Mouse (Mus musculus) thymus, postnatal 4 days (tissue): Measurements from ENCODE around the gene Pan3.
A peak's percentile ranks its signal among the peaks of the same experiment; 100 is the strongest.

Source experiments
- DNase-seq: peaks from one replicate; pipeline ENCODE4 v3.0.0; 2021

Pan3 gene

DNA sequence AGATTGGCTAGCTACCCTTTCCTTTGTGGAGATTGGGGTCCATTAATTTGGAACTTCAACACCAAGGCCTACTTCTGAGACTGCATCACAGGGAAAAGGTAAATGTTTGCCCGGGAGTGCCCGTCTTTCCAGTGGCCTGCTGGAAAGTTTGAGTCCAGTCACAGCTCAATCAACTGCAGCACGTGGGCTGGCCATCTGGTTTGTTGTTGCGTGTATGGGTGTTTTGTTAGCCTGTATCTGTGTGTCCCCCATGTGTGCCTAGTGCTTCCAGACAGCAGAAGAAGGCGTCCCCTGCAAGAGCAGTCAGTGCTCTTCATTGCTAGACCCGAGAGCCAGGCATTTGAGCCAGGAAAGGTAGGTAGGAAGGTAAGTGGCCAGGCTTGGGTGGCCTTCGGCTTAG, 135.5 kb downstream of the Pan3 start:
- no peak for DNase-seq

DNA sequence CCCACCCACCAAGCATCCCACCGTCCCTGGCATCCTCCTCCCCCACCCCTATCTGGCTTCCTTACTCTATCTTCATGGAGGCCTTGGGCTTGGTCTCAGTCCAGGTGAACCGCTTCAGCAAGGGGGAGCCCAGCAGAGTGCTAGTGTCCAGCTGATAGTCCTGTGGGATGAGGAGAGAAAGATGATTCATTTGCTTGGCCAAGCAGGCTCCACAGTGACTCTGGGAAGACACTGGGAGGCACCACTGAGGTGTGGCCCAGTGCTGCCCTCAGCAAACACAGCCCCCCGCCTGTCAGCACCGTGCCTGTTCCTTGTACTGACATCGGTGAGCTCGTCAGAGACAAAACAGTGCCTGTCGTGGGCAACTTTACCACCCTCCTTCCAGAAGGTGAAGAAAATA, 136.4 kb downstream of the Pan3 start:
- DNase-seq: no peak

DNA sequence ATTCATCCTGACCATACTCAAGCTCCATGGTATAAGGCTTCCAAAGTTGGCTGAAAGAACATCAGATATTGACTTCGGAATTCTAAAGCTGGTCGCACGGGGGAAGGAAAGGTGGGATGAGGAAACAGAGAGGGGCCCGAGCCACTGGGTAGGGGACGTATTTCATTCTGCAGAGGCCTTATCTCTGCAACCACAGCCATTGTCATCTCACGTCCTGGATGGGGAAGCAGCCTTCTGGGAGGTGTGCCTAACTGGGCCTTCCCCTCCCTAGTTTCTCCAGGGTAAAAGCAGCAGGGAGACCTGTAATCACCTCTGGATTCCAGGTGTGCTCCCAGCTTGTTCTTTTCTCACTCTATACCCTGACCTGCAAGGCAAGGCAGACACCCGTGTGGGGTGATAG, 142.7 kb downstream of the Pan3 start:
- no peak for DNase-seq

DNA sequence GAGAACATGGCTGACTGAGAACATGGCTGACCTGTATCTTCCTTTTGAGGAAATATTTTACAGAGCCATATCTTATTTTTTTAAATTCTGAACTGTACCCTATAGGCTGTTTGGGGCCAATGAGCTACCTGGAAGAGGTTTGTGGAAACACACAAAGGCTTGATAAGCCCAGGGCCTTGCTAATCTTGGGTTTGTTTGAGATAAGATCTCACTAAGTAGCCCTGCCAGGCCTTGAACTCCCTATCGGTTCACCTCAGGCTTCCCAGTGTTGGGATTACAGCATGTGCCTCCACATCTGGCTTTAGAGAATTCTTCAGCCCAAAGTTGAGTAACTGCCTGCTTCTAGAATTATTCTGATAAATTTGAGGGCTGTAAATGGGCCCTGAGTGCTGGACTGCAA, 143.6 kb downstream of the Pan3 start:
- no peak for DNase-seq

DNA sequence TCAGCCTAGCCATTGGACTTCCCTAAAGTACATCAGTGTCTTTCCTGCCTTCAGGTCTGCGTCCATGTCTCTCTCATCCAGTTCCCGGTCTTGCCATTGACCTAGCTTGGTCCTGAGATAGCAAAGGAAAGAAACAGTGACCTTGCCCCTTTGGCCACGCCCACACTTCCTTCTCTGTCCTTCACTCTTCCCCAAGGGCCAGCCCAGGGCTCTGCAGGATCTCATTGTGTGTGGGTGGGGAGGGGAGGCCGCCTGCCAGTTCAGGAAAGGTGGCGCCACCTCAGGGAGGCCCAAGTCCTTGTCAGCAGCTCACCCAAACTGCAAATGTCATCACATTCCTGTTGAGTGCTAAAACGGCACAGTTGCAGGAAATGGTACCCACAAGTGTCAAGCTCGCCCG, 144.6 kb downstream of the Pan3 start:
- peak; percentile 13 for DNase-seq

DNA sequence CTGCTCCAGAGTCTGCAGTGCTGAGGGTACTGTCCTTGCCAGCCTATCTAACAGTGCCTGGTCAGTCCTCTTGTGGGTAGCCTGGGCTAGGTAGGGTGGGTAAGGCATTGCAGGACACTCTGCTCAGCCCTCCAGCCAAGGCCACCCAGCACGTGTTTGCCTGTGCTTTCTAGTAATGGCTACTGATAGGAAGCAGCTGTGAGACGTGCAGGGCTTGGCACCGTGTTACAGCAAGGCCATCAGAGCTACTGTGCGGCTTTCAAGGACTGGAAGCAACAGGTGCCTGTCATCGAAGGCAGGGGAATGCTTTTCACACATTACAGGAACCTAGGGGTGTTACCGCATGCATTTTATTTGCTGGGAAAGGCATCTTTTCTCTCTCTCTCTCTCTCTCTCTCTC, 147.0 kb downstream of the Pan3 start:
- no peak for DNase-seq

DNA sequence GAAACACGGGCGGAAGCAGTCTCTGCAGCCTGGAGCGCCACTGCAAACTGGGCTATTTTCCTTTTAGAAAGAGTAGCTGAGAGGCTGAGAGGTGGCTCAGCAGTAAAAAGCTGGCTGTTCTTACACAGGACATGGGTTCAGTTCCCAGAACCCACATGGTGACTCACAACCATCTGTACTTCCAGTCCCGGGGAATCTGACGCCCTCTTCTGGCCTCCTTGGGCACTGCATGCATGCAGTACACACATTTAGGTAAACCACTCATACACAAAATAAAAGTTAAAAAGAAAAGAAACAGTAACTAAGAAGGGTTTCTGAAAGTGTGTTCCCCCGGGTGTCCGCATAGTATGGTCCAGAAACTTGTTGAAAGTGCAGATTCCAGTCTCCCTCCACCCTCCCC, 149.2 kb downstream of the Pan3 start:
- peak; percentile 27 for DNase-seq

DNA sequence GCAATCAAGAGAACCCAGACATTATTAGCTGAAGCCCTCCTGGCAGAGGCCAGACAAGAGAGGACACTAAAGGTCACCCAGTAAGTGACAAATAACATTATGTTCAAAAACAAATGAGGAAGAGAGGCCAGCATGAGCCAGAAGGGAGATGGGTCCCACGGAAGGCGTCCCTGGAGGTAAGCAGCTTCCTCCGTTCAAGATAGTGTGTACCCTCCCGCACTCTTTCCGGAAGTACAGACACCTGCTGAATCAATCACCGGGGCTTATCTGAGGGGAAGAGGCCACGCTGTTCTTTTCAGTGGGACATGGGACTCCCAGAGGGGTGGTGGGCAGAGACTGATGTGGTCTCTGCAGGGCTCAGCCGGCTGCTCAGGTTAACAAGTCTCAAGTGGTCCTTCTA, 149.7 kb downstream of the Pan3 start:
- no peak for DNase-seq

DNA sequence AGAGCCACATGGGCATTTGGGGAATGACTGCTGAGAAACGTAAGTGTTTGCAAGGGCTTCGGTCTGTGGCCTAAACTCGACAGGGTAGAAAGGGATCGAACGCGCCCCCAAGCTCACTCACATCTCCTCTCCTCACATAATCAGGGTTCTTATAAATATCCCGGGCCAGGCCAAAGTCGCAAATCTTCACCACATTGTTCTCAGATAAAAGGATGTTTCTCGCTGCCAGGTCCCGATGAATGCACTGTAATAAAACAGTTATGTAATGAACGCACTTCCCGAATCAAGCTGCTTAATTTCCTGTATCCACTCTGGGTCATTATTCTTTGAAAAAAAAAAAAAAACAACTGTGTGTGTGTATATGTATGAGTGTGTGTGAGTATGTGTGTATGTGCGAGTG, 150.2 kb downstream of the Pan3 start:
- no peak for DNase-seq

DNA sequence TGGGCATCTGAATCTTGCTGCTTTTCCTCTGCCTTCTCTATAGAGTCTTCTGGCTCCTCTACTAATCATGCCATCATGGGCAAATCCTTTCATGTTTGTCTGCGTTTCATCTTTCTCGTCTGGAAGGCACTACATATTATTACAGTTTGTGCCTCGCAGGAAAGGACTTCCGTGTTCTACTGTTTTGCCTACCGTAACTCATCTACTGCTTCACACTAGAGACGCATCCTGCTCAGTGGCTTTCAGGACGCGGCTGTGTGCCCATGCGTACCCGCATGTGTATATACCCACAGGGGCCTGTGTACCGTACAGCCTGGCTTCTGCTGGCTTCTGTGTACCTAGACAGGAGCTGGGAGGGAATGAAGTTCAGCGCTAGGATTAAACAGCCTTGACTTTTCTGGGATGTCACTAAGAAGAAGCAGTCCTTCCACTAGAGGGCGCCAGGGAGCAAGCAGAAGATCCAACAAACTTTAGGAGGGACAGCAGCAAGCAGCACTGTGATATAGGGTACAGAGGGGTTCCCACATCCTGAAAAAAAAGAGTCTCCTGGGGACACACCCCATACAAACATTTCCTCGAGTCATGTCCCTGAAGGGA, 153.8 kb downstream of the Pan3 start:
- DNase-seq: peak; percentile 91

DNA sequence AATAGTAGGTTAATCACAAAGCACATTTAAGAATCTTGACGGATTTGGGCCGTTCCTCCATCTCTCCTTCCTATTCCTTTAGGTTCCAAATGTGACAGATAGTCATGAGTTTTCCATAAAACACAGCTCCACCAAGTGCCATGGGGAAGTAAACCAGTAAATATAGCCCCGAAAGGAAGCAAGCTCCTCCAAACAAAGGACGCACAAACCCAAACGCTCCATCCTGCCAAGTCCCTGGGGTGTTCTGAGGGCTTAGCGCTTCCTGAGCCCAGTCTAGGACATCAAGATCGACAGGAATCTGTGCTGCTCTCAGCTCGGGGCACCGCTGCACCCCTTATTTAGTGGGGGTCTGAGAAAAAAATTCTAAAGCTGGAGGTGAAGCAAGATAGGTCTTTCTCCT, 154.7 kb downstream of the Pan3 start:
- DNase-seq: no peak

DNA sequence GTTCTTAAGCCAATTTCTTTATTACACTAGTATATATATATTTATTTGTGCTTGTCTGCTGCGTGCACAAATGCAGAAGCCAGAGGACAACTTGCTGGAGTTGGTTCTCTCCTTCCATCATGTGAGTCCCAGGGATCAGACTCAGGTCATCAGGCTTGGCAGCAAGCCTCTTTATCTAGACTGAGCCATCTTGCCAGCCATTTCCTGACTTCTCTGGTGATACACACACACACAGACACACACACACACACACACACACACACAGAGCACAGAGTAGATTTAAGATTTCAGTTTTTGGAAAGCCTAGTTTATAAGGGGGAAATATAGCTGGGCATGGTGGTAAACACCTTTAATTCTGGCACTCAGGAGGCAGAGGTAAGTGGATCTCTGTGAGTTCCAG, 155.1 kb downstream of the Pan3 start:
- no peak for DNase-seq

DNA sequence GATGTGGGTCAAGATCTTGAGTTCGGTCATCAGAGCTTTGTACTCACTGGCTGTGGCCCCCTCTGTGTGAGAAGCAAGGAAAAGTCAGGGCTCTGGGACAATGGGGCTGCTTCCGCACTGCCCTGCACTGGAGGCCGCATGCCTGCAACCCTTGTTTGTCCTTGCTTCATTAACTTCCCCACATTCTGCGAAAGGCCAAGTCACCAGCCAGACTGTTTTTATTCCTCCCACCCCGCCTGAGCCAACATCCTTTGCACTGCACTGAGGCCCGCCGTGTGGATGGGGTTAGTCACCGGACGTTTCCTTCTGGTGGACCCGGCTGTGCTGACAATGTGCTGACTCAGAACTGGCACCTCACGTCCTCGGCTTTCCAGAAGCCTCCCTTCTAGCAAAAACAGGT, 159.9 kb downstream of the Pan3 start:
- DNase-seq: no peak

DNA sequence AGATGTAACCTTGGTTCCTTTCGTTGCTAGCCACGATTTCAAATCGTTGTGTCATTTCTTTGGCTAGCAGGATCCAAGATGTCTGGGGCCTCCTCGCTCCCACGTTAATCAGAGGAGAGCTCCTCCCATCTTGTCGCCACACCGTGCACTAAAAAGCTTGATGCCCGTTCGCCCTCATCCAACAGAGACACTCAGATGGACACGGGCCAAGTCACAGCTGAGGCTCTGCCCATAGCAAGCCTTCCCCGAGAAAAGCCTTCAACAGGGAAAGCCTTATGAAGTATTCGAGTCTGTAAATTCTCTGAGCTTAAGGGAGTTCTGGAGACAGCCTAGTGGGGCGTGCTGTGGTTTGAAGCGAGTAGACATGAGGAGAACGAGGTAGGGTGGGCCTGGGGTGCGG, 167.9 kb downstream of the Pan3 start:
- DNase-seq: no peak
